Mouse (Mus musculus) midbrain, embryonic 12.5 days (tissue): Measurements from ENCODE around the gene Gm21885. TPM values are rescaled to one million over a fixed set of nuclear protein-coding genes. Genes with fewer than 3 reads are reported as not detected.

Source experiments
- ATAC-seq: fragments of 200-750 bp; cut with Nextera tagmentation; 2 replicates; pipeline ENCODE4 v1.8.0; 2017; ENCODE audit warnings: low read depth, moderate TSS enrichment, moderate library complexity; ENCODE audit not compliant: low FRiP score
- H3K27ac ChIP-seq: fragments of 300-500 bp; sonication (generic); replicated peaks from 2 replicates; pipeline ENCODE4 v1.5.1; 2016; ENCODE audit warnings: mild to moderate bottlenecking
- H3K27me3 ChIP-seq: fragments of 300-500 bp; sonication (generic); 2 replicates; pipeline ENCODE4 v1.6.1; 2016; ENCODE audit warnings: mild to moderate bottlenecking
- H3K36me3 ChIP-seq: fragments of 300-500 bp; sonication (generic); 2 replicates; pipeline ENCODE4 v1.6.1; 2016
- H3K4me1 ChIP-seq: fragments of 300-500 bp; sonication (generic); 2 replicates; pipeline ENCODE4 v1.6.1; 2016
- H3K4me2 ChIP-seq: fragments of 300-500 bp; sonication (generic); replicated peaks from 2 replicates; pipeline ENCODE4 v1.6.1; 2016; ENCODE audit warnings: mild to moderate bottlenecking, moderate library complexity
- H3K4me3 ChIP-seq: fragments of 300-500 bp; sonication (generic); 2 replicates; pipeline ENCODE4 v1.5.1; 2016; ENCODE audit warnings: mild to moderate bottlenecking
- H3K9ac ChIP-seq: fragments of 300-500 bp; sonication (generic); replicated peaks from 2 replicates; pipeline ENCODE4 v1.6.1; 2016; ENCODE audit warnings: mild to moderate bottlenecking, moderate library complexity
- H3K9me3 ChIP-seq: fragments of 300-500 bp; sonication (generic); 2 replicates; pipeline ENCODE4 v1.6.1; 2016; ENCODE audit warnings: mild to moderate bottlenecking
- WGBS: fragments of 180-500 bp; shearing (Covaris S2); methylation state at CpG from one replicate; pipeline ENCODE4 v1.1.7; 2016; 5-methylcytosine and 5-hydroxymethylcytosine counted together
- polyA plus RNA-seq: library from polyadenylated mRNA; unstranded; fragments of >200 nt; fragmentation: Nextera tagmentation; extraction: Ambion mirVana; gene quantifications from 2 replicates; pipeline ENCODE4 v1.2.1, GENCODE M21; 2016

The Gm21885 gene
- polyA plus RNA-seq, 1 experiment from 2014 or later = 0.32 TPM

GRCm38 (mm10) chr11:94323271-94323925 is 41.7 kb downstream of the Gm21885 start:
- 54% methylated on average over 5 of the region's 5 CpGs for WGBS
- Histone ChIP-seq H3K4me1 (peaks cover 38% of the 10 kb centered on the region), H3K9ac (no peak overlapping the region), H3K9me3 (no peaks in the 10 kb centered on the region), H3K27me3 (no peaks in the 10 kb centered on the region), H3K4me3 (no peak overlapping the region), H3K36me3 (peaks cover 5% of the 10 kb centered on the region; the same call in 1 of the 2 replicates), H3K4me2 (no peak overlapping the region), H3K27ac (peak overlapping the region; percentile 93)
- ATAC-seq = no peak

GRCm38 (mm10) chr11:94324618-94325017 is 42.9 kb downstream of the Gm21885 start:
- peaks cover 39% of the 10 kb centered on the region for H3K4me1 ChIP-seq

GRCm38 (mm10) chr11:94326961-94327411 is 45.3 kb downstream of the Gm21885 start:
- Histone ChIP-seq H3K4me1 (peaks cover 45% of the 10 kb centered on the region), H3K27ac (peak overlapping the region; percentile 97), H3K4me2 (peak overlapping the region; percentile 76), H3K9me3 (no peaks in the 10 kb centered on the region), H3K9ac (peak overlapping the region; percentile 60), H3K36me3 (peaks cover 4% of the 10 kb centered on the region; the same call in 1 of the 2 replicates), H3K27me3 (no peaks in the 10 kb centered on the region), H3K4me3 (peak overlapping the region; percentile 63)
- ATAC-seq = peak; percentile 78
- WGBS = under 1% methylated on average over 10 of the region's 10 CpGs

More at GRCm38 (mm10) chr11:94324618-94325017, 42.9 kb downstream of the Gm21885 start:
- Histone ChIP-seq H3K4me2 (no peak overlapping the region), H3K9ac (no peak overlapping the region), H3K27me3 (no peaks in the 10 kb centered on the region), H3K36me3 (no peaks in the 10 kb centered on the region), H3K4me3 (no peak overlapping the region), H3K9me3 (no peaks in the 10 kb centered on the region), H3K27ac (no peak overlapping the region)
- ATAC-seq = no peak
- 90% methylated on average over 5 of the region's 5 CpGs for WGBS

- Histone ChIP-seq H3K27ac (peak within 1 kb of the TSS; percentile 97), H3K4me1 (peaks cover 37% of the 10 kb centered on the region), H3K9me3 (no peaks in the 10 kb centered on the region), H3K4me2 (peak within 1 kb of the TSS; percentile 76), H3K36me3 (peaks cover 4% of the 10 kb centered on the region; the same call in 1 of the 2 replicates), H3K27me3 (no peaks in the 10 kb centered on the region), H3K9ac (peak within 1 kb of the TSS; percentile 94), H3K4me3 (peak within 1 kb of the TSS; percentile 63)
- ATAC-seq = peak; percentile 88
- 1% methylated on average over 48 of the region's 78 CpGs for WGBS
Observed at GRCm38 (mm10) chr11:94327693-94328643, 46.3 kb downstream of the Gm21885 start, which contains the start of gene Ankrd40. Ankrd40 (plus strand) TSS chr11:94328001.

- Histone ChIP-seq H3K27me3 (no peaks in the 10 kb centered on the region), H3K9me3 (no peaks in the 10 kb centered on the region), H3K36me3 (peaks cover 4% of the 10 kb centered on the region; the same call in 1 of the 2 replicates), H3K4me3 (peak overlapping the region; percentile 63), H3K4me2 (peak overlapping the region; percentile 76), H3K9ac (peak overlapping the region; percentile 94), H3K27ac (peak overlapping the region; percentile 97), H3K4me1 (peaks cover 31% of the 10 kb centered on the region)
- WGBS = under 1% methylated on average over 10 of the region's 10 CpGs
- no peak for ATAC-seq
Observed at GRCm38 (mm10) chr11:94328644-94329025, 47.0 kb downstream of the Gm21885 start.

- peaks cover 6% of the 10 kb centered on the region for H3K36me3 ChIP-seq
- 48% methylated on average over 4 of the region's 4 CpGs for WGBS
Observed at GRCm38 (mm10) chr11:94329270-94329891, 47.7 kb downstream of the Gm21885 start.

GRCm38 (mm10) chr11:94330211-94330610 is 48.5 kb downstream of the Gm21885 start:
- H3K4me3 ChIP-seq = no peak overlapping the region
- no peaks in the 10 kb centered on the region for H3K27me3 ChIP-seq
- ATAC-seq = no peak
- H3K9ac ChIP-seq = no peak overlapping the region; the same call in 1 of the 2 replicates
- no peaks in the 10 kb centered on the region for H3K9me3 ChIP-seq
- no peak overlapping the region for H3K27ac ChIP-seq
- peak overlapping the region; percentile 76; the same call in 1 of the 2 replicates for H3K4me2 ChIP-seq
- 91% methylated on average over 3 of the region's 3 CpGs for WGBS
- H3K36me3 ChIP-seq = peaks cover 12% of the 10 kb centered on the region
- H3K4me1 ChIP-seq = peaks cover 31% of the 10 kb centered on the region

More at GRCm38 (mm10) chr11:94329270-94329891, 47.7 kb downstream of the Gm21885 start:
- H3K4me3 ChIP-seq = no peak overlapping the region
- no peak overlapping the region for H3K9ac ChIP-seq
- H3K27ac ChIP-seq = no peak overlapping the region
- H3K9me3 ChIP-seq = no peaks in the 10 kb centered on the region
- no peak for ATAC-seq
- H3K4me2 ChIP-seq = peak overlapping the region; percentile 76; the same call in 1 of the 2 replicates
- no peaks in the 10 kb centered on the region for H3K27me3 ChIP-seq
- peaks cover 31% of the 10 kb centered on the region for H3K4me1 ChIP-seq

- no peak overlapping the region for H3K9ac ChIP-seq
Observed at GRCm38 (mm10) chr11:94332726-94333125, 51.1 kb downstream of the Gm21885 start.

GRCm38 (mm10) chr11:94334386-94334968 is 52.8 kb downstream of the Gm21885 start:
- Histone ChIP-seq H3K9ac (no peak overlapping the region), H3K27ac (no peak overlapping the region), H3K9me3 (no peaks in the 10 kb centered on the region), H3K27me3 (no peaks in the 10 kb centered on the region), H3K4me3 (no peak overlapping the region), H3K36me3 (peaks cover 50% of the 10 kb centered on the region), H3K4me1 (peaks cover 18% of the 10 kb centered on the region), H3K4me2 (no peak overlapping the region)
- WGBS = 95% methylated on average over 8 of the region's 8 CpGs
- ATAC-seq = no peak

More at GRCm38 (mm10) chr11:94332726-94333125, 51.1 kb downstream of the Gm21885 start:
- H3K4me1 ChIP-seq = peaks cover 21% of the 10 kb centered on the region
- peaks cover 32% of the 10 kb centered on the region for H3K36me3 ChIP-seq
- H3K27me3 ChIP-seq = no peaks in the 10 kb centered on the region
- 93% methylated on average over 6 of the region's 6 CpGs for WGBS
- H3K9me3 ChIP-seq = no peaks in the 10 kb centered on the region
- H3K4me3 ChIP-seq = no peak overlapping the region
- H3K27ac ChIP-seq = no peak overlapping the region
- H3K4me2 ChIP-seq = no peak overlapping the region
- ATAC-seq = no peak
